Mouse (Mus musculus): Measurements from ENCODE around the gene Lsm14b.

Lsm14b gene

DNA sequence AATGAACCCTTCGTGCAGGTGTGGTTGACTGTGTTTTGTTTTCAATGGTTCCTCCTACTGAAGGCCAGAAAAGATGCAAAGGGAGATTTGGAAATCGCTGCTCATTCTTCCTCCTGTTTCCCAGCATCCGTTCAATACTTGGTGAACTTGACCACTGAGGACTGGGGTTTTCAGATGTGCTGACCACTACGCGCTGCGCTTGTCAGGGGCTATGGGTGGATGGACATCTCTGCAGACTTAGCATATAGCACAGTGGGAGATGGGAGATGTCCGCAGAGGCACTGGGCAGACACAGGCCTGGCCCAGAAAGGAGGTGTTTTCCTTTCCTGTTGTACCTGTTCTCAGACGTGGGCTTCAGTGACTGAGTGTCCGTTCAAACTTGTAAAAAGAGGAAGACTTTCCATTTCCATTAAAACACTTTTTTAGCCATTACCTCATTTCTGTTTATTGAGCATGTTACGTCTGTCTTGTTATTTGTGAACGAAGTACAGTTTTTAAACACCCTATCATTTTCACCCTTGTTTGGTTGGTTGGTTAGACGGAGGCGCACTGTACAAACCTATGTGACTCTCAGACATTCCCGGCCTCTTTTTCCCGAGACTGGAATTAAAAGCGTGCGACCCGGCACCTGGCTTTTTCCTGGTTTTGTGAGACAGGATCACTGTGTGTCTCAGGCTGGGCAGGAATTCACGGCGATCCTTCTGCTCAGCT, 45.1 kb downstream of the Lsm14b start:
- peak; percentile 38 for DNase-seq

DNA sequence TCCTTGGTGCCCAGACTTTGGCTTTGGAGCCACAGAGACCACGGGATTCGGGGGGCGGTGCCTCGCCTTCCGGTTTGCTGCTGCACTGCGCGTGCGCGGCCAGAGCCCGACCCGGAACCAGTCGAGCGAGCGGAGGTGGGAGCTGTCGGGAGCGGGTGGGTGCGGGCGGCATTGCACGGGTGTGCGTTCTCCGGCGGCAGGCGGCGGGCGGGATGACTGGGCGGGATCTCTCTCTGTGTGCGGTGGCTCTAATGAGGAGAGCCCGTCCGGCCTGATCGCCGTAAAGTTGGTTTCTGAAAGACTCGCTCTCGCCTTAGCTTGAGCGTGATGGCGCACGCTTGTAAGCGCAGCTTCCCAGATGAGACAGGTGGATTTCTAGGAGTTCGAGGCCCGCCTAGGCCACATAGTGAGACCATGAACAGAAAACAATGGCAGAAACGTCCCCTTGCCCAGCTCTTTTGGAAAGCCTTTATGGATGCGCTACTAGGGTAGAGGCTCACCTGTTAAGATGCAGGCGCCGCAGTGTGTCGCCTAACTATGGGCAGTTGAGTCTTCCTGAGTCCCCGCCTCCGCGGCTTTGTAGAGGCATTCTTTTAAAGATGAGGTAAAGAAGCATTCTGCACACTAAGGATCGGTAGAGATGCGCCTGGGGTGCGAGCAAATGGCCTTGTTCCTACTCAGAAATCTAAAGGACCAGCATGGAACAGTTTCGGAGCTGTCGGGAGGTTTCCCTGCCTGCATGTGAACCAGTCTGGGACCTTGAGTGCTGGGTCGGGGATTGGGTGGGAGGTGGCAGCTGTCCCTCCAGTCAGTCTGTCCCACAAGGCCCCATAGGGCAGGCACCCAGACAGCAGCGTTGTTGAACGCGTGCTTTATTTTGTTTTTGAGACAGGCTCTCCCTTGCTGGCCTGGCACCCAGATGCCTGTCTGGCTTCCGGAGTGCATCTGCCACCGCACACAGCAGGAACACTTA, 46.0 kb downstream of the Lsm14b start, which contains the start of gene Mtg2:
Mtg2 (plus strand) TSS at position 108 of the 973 bp plus-strand sequence.
- peak; percentile 95 for DNase-seq

DNA sequence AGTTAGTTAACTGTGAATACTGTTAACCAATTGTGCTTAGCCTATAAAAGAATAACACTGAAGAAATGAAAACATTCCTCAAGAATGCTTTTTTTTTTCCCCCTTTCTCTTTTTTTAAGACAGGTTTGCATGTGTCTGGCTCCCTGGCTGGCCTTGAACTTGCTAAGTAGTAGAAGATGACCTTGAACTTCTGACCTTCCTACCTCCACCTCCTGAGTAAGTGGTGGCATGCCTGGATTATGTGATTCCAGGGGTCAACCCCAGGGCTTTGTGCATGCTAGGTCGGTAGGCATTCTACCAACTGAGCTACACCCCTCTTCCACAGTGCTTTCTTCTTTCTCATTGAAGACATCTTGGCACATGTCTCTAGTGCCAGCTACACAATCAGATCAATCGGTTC, 46.9 kb downstream of the Lsm14b start:
- no peak for DNase-seq

DNA sequence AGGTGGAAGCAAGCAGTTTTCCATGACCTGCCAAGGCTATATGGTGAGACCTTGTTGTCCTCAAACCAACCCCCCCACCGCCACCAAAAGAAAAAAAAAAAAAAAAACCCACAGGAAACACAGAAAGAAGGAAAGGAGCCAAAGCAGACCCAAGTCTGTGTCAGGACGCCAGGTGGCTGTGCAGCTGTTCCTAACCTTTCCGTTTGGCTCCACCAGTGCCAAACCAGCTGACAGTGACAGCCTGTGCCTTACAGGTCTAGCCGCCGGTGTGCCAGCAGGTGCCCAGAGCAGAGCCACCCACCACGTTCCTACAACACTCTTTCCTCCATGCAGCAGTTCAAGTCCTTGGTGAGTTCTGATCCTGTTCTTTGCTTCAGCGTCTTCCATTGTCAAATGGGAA, 48.1 kb downstream of the Lsm14b start:
- DNase-seq, result no peak

DNA sequence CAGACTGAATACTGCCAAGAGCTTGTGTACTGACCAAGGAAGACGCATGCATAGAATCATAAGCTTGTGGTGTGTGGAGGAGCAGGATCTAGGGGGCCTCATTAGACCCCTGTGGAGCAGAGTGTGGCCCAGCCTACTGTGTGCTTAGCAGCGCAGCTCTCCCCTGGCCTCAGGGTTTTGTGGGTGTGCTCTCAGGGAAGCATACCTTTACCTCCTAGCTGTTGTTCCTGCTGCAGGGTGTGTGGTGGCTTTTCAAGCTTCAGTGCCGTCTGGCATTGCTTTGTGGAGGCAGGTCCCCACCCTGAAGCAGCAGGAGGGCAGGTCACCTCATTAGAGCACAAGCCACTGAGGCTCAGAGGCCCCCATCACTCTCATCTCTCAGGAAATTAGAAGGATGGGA, 52.8 kb downstream of the Lsm14b start:
- no peak for DNase-seq

DNA sequence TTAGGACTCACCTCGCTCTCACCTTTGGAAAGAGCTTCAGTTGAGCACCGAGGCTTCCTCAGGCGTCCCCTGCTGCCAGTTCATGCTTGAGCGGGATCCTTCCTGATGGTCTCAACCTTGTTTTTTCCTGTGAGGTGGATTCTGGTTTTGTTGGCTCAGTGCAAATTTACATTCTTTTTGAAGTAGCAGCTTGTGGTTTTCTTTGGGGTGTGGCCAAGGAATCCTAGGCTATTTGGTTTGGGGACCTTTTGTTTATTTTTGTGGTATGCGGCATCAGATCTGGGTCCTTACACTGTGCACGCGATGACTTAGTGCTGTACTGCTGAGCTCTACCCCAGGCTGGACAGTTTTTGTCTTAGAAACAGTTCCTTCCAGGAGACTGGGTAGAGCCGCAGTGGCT, 55.9 kb downstream of the Lsm14b start:
- DNase-seq, result no peak

DNA sequence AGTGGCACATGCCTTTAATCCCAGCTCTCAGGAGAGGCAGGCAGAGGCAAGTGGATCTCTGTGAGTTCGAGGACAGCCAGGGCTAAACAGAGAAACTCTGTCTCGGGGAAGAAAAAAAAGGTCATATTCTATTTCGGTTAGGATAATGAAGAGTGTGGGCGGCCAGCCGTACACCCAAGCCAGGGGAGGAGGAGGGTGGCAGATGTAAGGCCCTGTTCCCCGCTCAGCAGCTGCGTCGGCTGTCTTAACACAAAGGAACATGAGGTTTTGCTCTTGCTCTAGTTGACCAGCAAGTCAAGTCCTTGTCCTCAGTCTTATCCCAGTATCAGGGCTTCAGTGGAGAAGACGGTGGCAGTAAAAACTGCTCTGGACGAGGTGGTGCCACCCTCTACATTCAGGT, 58.3 kb downstream of the Lsm14b start:
- DNase-seq, result no peak

DNA sequence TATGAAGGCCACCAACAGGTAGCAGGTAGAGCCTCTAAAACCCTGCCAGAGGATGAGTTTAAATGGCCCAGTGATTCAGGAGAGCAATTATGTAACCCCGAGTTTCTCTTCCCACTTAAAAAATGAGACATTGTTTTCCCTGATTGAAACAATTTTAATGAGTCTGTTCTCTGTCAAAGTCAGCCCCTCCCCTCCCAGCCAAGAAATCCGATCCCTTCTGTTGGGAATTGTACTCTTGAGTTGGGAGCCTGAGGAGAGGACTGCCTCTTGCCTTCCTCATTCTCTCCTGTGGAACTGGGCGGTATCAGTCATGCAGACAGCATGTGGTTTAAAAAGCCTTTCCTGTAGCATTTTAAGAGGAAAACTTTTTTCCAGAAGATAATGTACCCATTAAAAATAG, 59.8 kb downstream of the Lsm14b start:
- DNase-seq, result no peak
